Mouse (Mus musculus): ENCODE measurements around the gene Gtpbp4.
"Not testable (repeated sequence)": the region's sequence is repeated elsewhere in the genome, so short reads cannot be mapped to it uniquely, and the experiment has no call there.

Gtpbp4 gene

GRCm38 (mm10) chr13:8972369-8972768, 23.5 kb downstream of the Gtpbp4 start:
- no peak for DNase-seq (ENCODE audit: low spot score in 2 of 2)

- no peak for DNase-seq (ENCODE audit: low spot score in 2 of 2)
Measured at GRCm38 (mm10) chr13:8967742-8968141, 28.1 kb downstream of the Gtpbp4 start.

- DNase-seq (ENCODE audit: low spot score in 2 of 2) = no peak
Measured at GRCm38 (mm10) chr13:8965224-8965623, 30.7 kb downstream of the Gtpbp4 start.

GRCm38 (mm10) chr13:8962266-8962665, 33.6 kb downstream of the Gtpbp4 start:
- not testable (repeated sequence) for DNase-seq (ENCODE audit: low spot score in 2 of 2)

GRCm38 (mm10) chr13:8961128-8961888, 34.6 kb downstream of the Gtpbp4 start:
- DNase-seq (ENCODE audit: low spot score in 2 of 2) = not testable (repeated sequence)

- DNase-seq (ENCODE audit: low spot score in 2 of 2) = not testable (repeated sequence)
Measured at GRCm38 (mm10) chr13:8959554-8959953, 36.3 kb downstream of the Gtpbp4 start.

- not testable (repeated sequence) for DNase-seq (ENCODE audit: low spot score in 2 of 2)
Measured at GRCm38 (mm10) chr13:8959058-8959457, 36.8 kb downstream of the Gtpbp4 start.

GRCm38 (mm10) chr13:8956873-8957272, 39.0 kb downstream of the Gtpbp4 start:
- DNase-seq (ENCODE audit: low spot score in 2 of 2) = not testable (repeated sequence)

- DNase-seq (ENCODE audit: low spot score in 2 of 2) = not testable (repeated sequence)
Measured at GRCm38 (mm10) chr13:8955127-8955526, 40.8 kb downstream of the Gtpbp4 start.

- not testable (repeated sequence) for DNase-seq (ENCODE audit: low spot score in 2 of 2)
Measured at GRCm38 (mm10) chr13:8952563-8952962, 43.3 kb downstream of the Gtpbp4 start, which contains the start of gene Idi2. Gene Idi2 (plus strand): TSS chr13:8952863.

GRCm38 (mm10) chr13:8948131-8948530, 47.8 kb downstream of the Gtpbp4 start, which contains the start of gene Gm9745:
Gene Gm9745 (minus strand): TSS chr13:8948231.
- DNase-seq (ENCODE audit: low spot score in 2 of 2) = not testable (repeated sequence)

GRCm38 (mm10) chr13:8943828-8944227, 52.1 kb downstream of the Gtpbp4 start:
- DNase-seq (ENCODE audit: low spot score in 2 of 2) = not testable (repeated sequence)

GRCm38 (mm10) chr13:8941701-8942100, 54.2 kb downstream of the Gtpbp4 start:
- not testable (repeated sequence) for DNase-seq (ENCODE audit: low spot score in 2 of 2)

- not testable (repeated sequence) for DNase-seq (ENCODE audit: low spot score in 2 of 2)
Measured at GRCm38 (mm10) chr13:8941110-8941509, 54.8 kb downstream of the Gtpbp4 start.

GRCm38 (mm10) chr13:8937611-8938140, 58.2 kb downstream of the Gtpbp4 start:
- not testable (repeated sequence) for DNase-seq (ENCODE audit: low spot score in 2 of 2)

GRCm38 (mm10) chr13:8933499-8933898, 62.4 kb downstream of the Gtpbp4 start:
- no peak for DNase-seq (ENCODE audit: low spot score in 2 of 2)
